Comparison of ENCODE assay signal across 23 mouse cellular contexts in the genomic region with DNA sequence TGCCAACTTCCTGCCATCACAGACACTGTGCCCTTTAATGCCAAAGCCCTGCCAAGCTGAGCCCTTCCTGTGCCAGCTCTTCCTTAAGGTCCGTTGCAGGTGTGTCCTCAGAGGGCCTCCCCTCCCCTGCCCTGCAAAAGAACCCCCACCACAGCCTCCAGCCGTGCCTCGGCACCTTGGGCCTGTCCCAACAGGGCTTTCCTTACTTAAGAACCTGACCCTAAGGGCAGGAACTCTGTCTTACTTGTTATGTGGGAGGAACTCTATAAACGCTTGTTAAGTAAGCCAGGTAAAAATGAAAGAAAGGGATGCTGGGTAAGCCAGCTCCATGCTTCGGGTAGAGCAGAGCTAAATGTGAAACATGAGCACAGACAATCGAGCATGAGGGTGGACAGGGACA. TPM values are rescaled to one million over a fixed set of nuclear protein-coding genes. Genes with fewer than 3 reads are reported as not detected.
"Had no signal": no experiment of that assay in that cellular context is flagged by ENCODE, and none has a peak within 500 bp of the region (broad histone marks: within the 10 kb centered on the region; RNA-seq: fewer than 3 reads in every experiment).

No protein-coding gene starts in this region.

- DNase-seq: retina, postnatal 1 day; right cerebral cortex, postnatal 25 days; right cerebral cortex, postnatal 4 days; spleen, adult 18-20 months; thymus, adult 18-20 months; thymus, adult 2 months; thymus, postnatal 14 days; thymus, postnatal 25 days; thymus, postnatal 36 days; thymus, postnatal 4 days had no signal

- H3K36me3 ChIP-seq: neural tube, embryonic 12.5 days; neural tube, embryonic 13.5 days; neural tube, embryonic 15.5 days; stomach, embryonic 15.5 days had no signal

- H3K27ac ChIP-seq: neural tube, embryonic 12.5 days; neural tube, embryonic 13.5 days; neural tube, embryonic 15.5 days; stomach, embryonic 15.5 days; stomach, postnatal 0 days had no signal

- H3K9ac ChIP-seq: neural tube, embryonic 12.5 days; neural tube, embryonic 13.5 days; neural tube, embryonic 15.5 days; stomach, embryonic 15.5 days had no signal

- H3K4me2 ChIP-seq: neural tube, embryonic 12.5 days; neural tube, embryonic 13.5 days; neural tube, embryonic 15.5 days; stomach, embryonic 15.5 days had no signal

- H3K27me3 ChIP-seq: stomach, embryonic 15.5 days had no signal

- H3K9me3 ChIP-seq: neural tube, embryonic 12.5 days; neural tube, embryonic 13.5 days; neural tube, embryonic 15.5 days; stomach, embryonic 15.5 days had no signal

- H3K4me3 ChIP-seq: neural tube, embryonic 12.5 days; neural tube, embryonic 13.5 days; neural tube, embryonic 15.5 days; stomach, embryonic 15.5 days had no signal

RNA-seq across cellular contexts. Expression of a gene that starts 7.1 kb away (rescaled TPM):
- total RNA-seq: neutrophil, adult 5-6 weeks had no signal
- polyA plus RNA-seq: spleen, adult 2 months had no signal

RNA-seq across cellular contexts. Expression of a gene that starts 8.5 kb away (rescaled TPM):
- polyA plus RNA-seq: neural tube, embryonic 11.5 days; neural tube, embryonic 12.5 days; spleen, adult 2 months; testis, adult 2 months had no signal

RNA-seq across cellular contexts. Expression of a gene that starts 21.1 kb away (rescaled TPM):
- total RNA-seq: neutrophil, adult 5-6 weeks had no signal
- polyA plus RNA-seq: neural tube, embryonic 11.5 days; neural tube, embryonic 12.5 days; neural tube, embryonic 13.5 days; neural tube, embryonic 14.5 days; spleen, adult 2 months had no signal

RNA-seq across cellular contexts. Expression of a gene that starts 40.3 kb away (rescaled TPM):
- total RNA-seq: neutrophil, adult 5-6 weeks had no signal
- polyA plus RNA-seq: neural tube, embryonic 11.5 days; neural tube, embryonic 12.5 days; neural tube, embryonic 13.5 days; neural tube, embryonic 14.5 days; neural tube, embryonic 15.5 days; small intestine, adult 2 months; spleen, adult 2 months; stomach, embryonic 14.5 days; stomach, embryonic 15.5 days; stomach, embryonic 16.5 days had no signal
